Mouse (Mus musculus): Measurements from ENCODE around the gene Zfr2. TPM values are rescaled to one million over a fixed set of nuclear protein-coding genes. Genes with fewer than 3 reads are reported as not detected.

Zfr2 gene
- polyA plus RNA-seq, 1 experiment from 2014 or later, result 0.43 TPM

- H3K9me3 ChIP-seq (replicated peaks), result no peaks in the 10 kb centered on the region
- 79% methylated on average over 21 of the region's 21 CpGs for WGBS (ENCODE audit: insufficient replicate concordance)
- H3K4me3 ChIP-seq (replicated peaks), result no peak overlapping the region
- peaks cover 3% of the 10 kb centered on the region; the same call in 1 of the 2 replicates for H3K27me3 ChIP-seq
- H3K9ac ChIP-seq, result no peak overlapping the region
- no peak overlapping the region for H3K27ac ChIP-seq
- DNase-seq (no peak), ATAC-seq (ENCODE audit: low read depth) (no peak)
- peaks cover 34% of the 10 kb centered on the region for H3K36me3 ChIP-seq
- H3K4me2 ChIP-seq, result no peak overlapping the region
- peaks cover 21% of the 10 kb centered on the region for H3K4me1 ChIP-seq (replicated peaks)
Observed at GRCm38 (mm10) chr10:81272356-81272755, 39.4 kb downstream of the Zfr2 start.

GRCm38 (mm10) chr10:81273842-81274241, 40.9 kb downstream of the Zfr2 start:
- ATAC-seq (ENCODE audit: low read depth), result no peak
- 83% methylated on average over 19 of the region's 19 CpGs for WGBS (ENCODE audit: insufficient replicate concordance)
- Histone ChIP-seq H3K27me3 (peaks cover 14% of the 10 kb centered on the region), H3K36me3 (peaks cover 34% of the 10 kb centered on the region), H3K9me3 (replicated peaks) (no peaks in the 10 kb centered on the region), H3K9ac (no peak overlapping the region), H3K27ac (no peak overlapping the region), H3K4me1 (replicated peaks) (peaks cover 6% of the 10 kb centered on the region), H3K4me3 (replicated peaks) (no peak overlapping the region), H3K4me2 (no peak overlapping the region)
- DNase-seq, result no peak

GRCm38 (mm10) chr10:81277676-81278075, 44.7 kb downstream of the Zfr2 start:
- Histone ChIP-seq H3K4me3 (replicated peaks) (no peak overlapping the region), H3K27me3 (peaks cover 52% of the 10 kb centered on the region), H3K9me3 (replicated peaks) (no peaks in the 10 kb centered on the region), H3K36me3 (peaks cover 11% of the 10 kb centered on the region), H3K4me2 (no peak overlapping the region), H3K27ac (no peak overlapping the region), H3K4me1 (replicated peaks) (peaks cover 4% of the 10 kb centered on the region; the same call in 1 of the 2 replicates), H3K9ac (no peak overlapping the region)
- 68% methylated on average over 22 of the region's 22 CpGs for WGBS (ENCODE audit: insufficient replicate concordance)
- ATAC-seq (ENCODE audit: low read depth) (no peak), DNase-seq (no peak)

GRCm38 (mm10) chr10:81279496-81279895, 46.5 kb downstream of the Zfr2 start:
- no peak for ATAC-seq (ENCODE audit: low read depth)

GRCm38 (mm10) chr10:81284189-81284588, 51.2 kb downstream of the Zfr2 start:
- H3K27ac ChIP-seq, result no peak overlapping the region
- H3K4me1 ChIP-seq (replicated peaks), result peaks cover 42% of the 10 kb centered on the region
- H3K4me3 ChIP-seq (replicated peaks), result no peak overlapping the region
- WGBS (ENCODE audit: insufficient replicate concordance), result 53% methylated on average over 6 of the region's 6 CpGs
- no peak for ATAC-seq (ENCODE audit: low read depth)
- DNase-seq, result no peak
- peaks cover 70% of the 10 kb centered on the region for H3K27me3 ChIP-seq
- no peak overlapping the region for H3K9ac ChIP-seq
- H3K9me3 ChIP-seq (replicated peaks), result no peaks in the 10 kb centered on the region
- no peaks in the 10 kb centered on the region for H3K36me3 ChIP-seq
- H3K4me2 ChIP-seq, result no peak overlapping the region

More at GRCm38 (mm10) chr10:81279496-81279895, 46.5 kb downstream of the Zfr2 start:
- no peak for DNase-seq
- peaks cover 70% of the 10 kb centered on the region for H3K27me3 ChIP-seq
- H3K9me3 ChIP-seq (replicated peaks), result no peaks in the 10 kb centered on the region
- no peak overlapping the region for H3K27ac ChIP-seq
- no peaks in the 10 kb centered on the region for H3K36me3 ChIP-seq
- H3K4me2 ChIP-seq, result no peak overlapping the region
- no peak overlapping the region for H3K9ac ChIP-seq
- 25% methylated on average over 10 of the region's 10 CpGs for WGBS (ENCODE audit: insufficient replicate concordance)
- peaks cover 4% of the 10 kb centered on the region; the same call in 1 of the 2 replicates for H3K4me1 ChIP-seq (replicated peaks)
- H3K4me3 ChIP-seq (replicated peaks), result no peak overlapping the region

- H3K4me1 ChIP-seq (replicated peaks), result peaks cover 38% of the 10 kb centered on the region
- H3K9me3 ChIP-seq (replicated peaks), result no peaks in the 10 kb centered on the region
- DNase-seq (no peak), ATAC-seq (ENCODE audit: low read depth) (no peak)
- H3K27me3 ChIP-seq, result peaks cover 65% of the 10 kb centered on the region
- H3K4me3 ChIP-seq (replicated peaks), result 0 out of 2 replicates have a peak overlapping the region, but pooled peaks have one; percentile 53
- no peaks in the 10 kb centered on the region for H3K36me3 ChIP-seq
- H3K27ac ChIP-seq, result no peak overlapping the region
- 14% methylated on average over 17 of the region's 17 CpGs for WGBS (ENCODE audit: insufficient replicate concordance)
- no peak overlapping the region for H3K9ac ChIP-seq
- peak overlapping the region; percentile 74 for H3K4me2 ChIP-seq
Observed at GRCm38 (mm10) chr10:81284719-81285118, 51.8 kb downstream of the Zfr2 start.

GRCm38 (mm10) chr10:81285694-81286450, 52.9 kb downstream of the Zfr2 start:
- Histone ChIP-seq H3K9me3 (replicated peaks) (no peaks in the 10 kb centered on the region), H3K4me1 (replicated peaks) (peaks cover 46% of the 10 kb centered on the region), H3K36me3 (no peaks in the 10 kb centered on the region), H3K27me3 (peaks cover 65% of the 10 kb centered on the region), H3K27ac (0 out of 2 replicates have a peak overlapping the region, but pooled peaks have one; percentile 34), H3K4me2 (peak overlapping the region; percentile 74), H3K9ac (peak overlapping the region; percentile 64), H3K4me3 (replicated peaks) (peak overlapping the region; percentile 53)
- DNase-seq (peak; percentile 83), ATAC-seq (ENCODE audit: low read depth) (peak; percentile 72)
- 1% methylated on average over 54 of the region's 54 CpGs for WGBS (ENCODE audit: insufficient replicate concordance)

- H3K9me3 ChIP-seq (replicated peaks), result no peaks in the 10 kb centered on the region
- peaks cover 53% of the 10 kb centered on the region for H3K4me1 ChIP-seq (replicated peaks)
- DNase-seq (no peak), ATAC-seq (ENCODE audit: low read depth) (no peak)
- peaks cover 59% of the 10 kb centered on the region for H3K27me3 ChIP-seq
- no peaks in the 10 kb centered on the region for H3K36me3 ChIP-seq
- peak overlapping the region; percentile 53; the same call in 1 of the 2 replicates for H3K4me3 ChIP-seq (replicated peaks)
- WGBS (ENCODE audit: insufficient replicate concordance), result 34% methylated on average over 6 of the region's 6 CpGs
- peak overlapping the region; percentile 74; the same call in 1 of the 2 replicates for H3K4me2 ChIP-seq
- H3K27ac ChIP-seq, result no peak overlapping the region
- H3K9ac ChIP-seq, result no peak overlapping the region
Observed at GRCm38 (mm10) chr10:81286586-81286985, 53.6 kb downstream of the Zfr2 start.

GRCm38 (mm10) chr10:81287513-81288157, 54.7 kb downstream of the Zfr2 start:
- Histone ChIP-seq H3K36me3 (no peaks in the 10 kb centered on the region), H3K4me2 (no peak overlapping the region), H3K9me3 (replicated peaks) (no peaks in the 10 kb centered on the region), H3K4me1 (replicated peaks) (peaks cover 62% of the 10 kb centered on the region), H3K27me3 (peaks cover 49% of the 10 kb centered on the region), H3K9ac (no peak overlapping the region), H3K4me3 (replicated peaks) (no peak overlapping the region), H3K27ac (no peak overlapping the region)
- ATAC-seq (ENCODE audit: low read depth), result no peak
- 52% methylated on average over 8 of the region's 8 CpGs for WGBS (ENCODE audit: insufficient replicate concordance)
- DNase-seq, result peak; percentile 63

- Histone ChIP-seq H3K9me3 (replicated peaks) (no peaks in the 10 kb centered on the region), H3K27ac (no peak overlapping the region), H3K4me3 (replicated peaks) (no peak overlapping the region), H3K4me2 (no peak overlapping the region), H3K36me3 (no peaks in the 10 kb centered on the region), H3K27me3 (peaks cover 39% of the 10 kb centered on the region), H3K4me1 (replicated peaks) (peaks cover 67% of the 10 kb centered on the region), H3K9ac (no peak overlapping the region)
- ATAC-seq (ENCODE audit: low read depth), result no peak
- no peak for DNase-seq
- WGBS (ENCODE audit: insufficient replicate concordance), result 24% methylated on average over 6 of the region's 6 CpGs
Observed at GRCm38 (mm10) chr10:81288601-81289000, 55.6 kb downstream of the Zfr2 start.

GRCm38 (mm10) chr10:81289278-81289677, 56.3 kb downstream of the Zfr2 start:
- peaks cover 33% of the 10 kb centered on the region for H3K27me3 ChIP-seq
- WGBS (ENCODE audit: insufficient replicate concordance), result 8% methylated on average over 7 of the region's 7 CpGs
- peaks cover 74% of the 10 kb centered on the region for H3K4me1 ChIP-seq (replicated peaks)
- no peak overlapping the region for H3K27ac ChIP-seq
- H3K4me3 ChIP-seq (replicated peaks), result no peak overlapping the region
- no peak for ATAC-seq (ENCODE audit: low read depth)
- H3K36me3 ChIP-seq, result no peaks in the 10 kb centered on the region
- H3K9me3 ChIP-seq (replicated peaks), result no peaks in the 10 kb centered on the region
- no peak overlapping the region for H3K4me2 ChIP-seq
- no peak overlapping the region for H3K9ac ChIP-seq
- peak; percentile 47 for DNase-seq
